Mouse (Mus musculus) CH12.LX (cell line): ENCODE measurements around the gene Ktn1. TPM values are rescaled to one million over a fixed set of nuclear protein-coding genes. Genes with fewer than 3 reads are reported as not detected.

Experiments used
- DNase-seq: peaks from one replicate; pipeline ENCODE4 v3.0.0-alpha.2; 2013; ENCODE audit errors: extremely low read depth
- H3K27ac ChIP-seq: 2 replicates; pipeline ENCODE4 v1.5.1; 2012; ENCODE audit warnings: low read depth, mild to moderate bottlenecking, control low read depth, moderate library complexity; ENCODE audit not compliant: insufficient read depth
- H3K27me3 ChIP-seq: replicated peaks from 2 replicates; pipeline ENCODE3; 2012; ENCODE audit warnings: inconsistent platforms
- H3K36me3 ChIP-seq, 2 experiments: replicated peaks in 1 of 2; 2 replicates each; pipeline versions ENCODE3 to v1.6.1; 2012; ENCODE audit warnings: inconsistent platforms in 1 of 2, low read length in 1 of 2, mild to moderate bottlenecking in 1 of 2, mixed read lengths in 1 of 2, moderate library complexity in 1 of 2; ENCODE audit not compliant: control insufficient read depth in 1 of 2, insufficient read depth in 1 of 2
- H3K4me1 ChIP-seq, 2 experiments: 2 replicates each; pipeline ENCODE4 v1.6.1; 2012; ENCODE audit warnings: inconsistent platforms in 1 of 2, moderate library complexity in 1 of 2; ENCODE audit not compliant: insufficient read depth in 2 of 2, control insufficient read depth in 1 of 2
- H3K4me2 ChIP-seq: 2 replicates; pipeline ENCODE4 v1.6.1; 2012; ENCODE audit warnings: low read depth, mild to moderate bottlenecking, control low read depth; ENCODE audit not compliant: poor library complexity, insufficient read depth, severe bottlenecking
- H3K4me3 ChIP-seq, 3 experiments: fragments of 150-350 bp in 1 of 3; sonication (generic) in 1 of 3; replicated peaks in 1 of 3; 2 replicates each; pipeline versions ENCODE3 to v1.5.1; 2011 to 2012; ENCODE audit warnings: low read depth in 2 of 3, low read length in 2 of 3, mild to moderate bottlenecking in 2 of 3, moderate library complexity in 2 of 3, control low read depth in 1 of 3, improper control_type of control experiment in 1 of 3, inconsistent platforms in 1 of 3, mixed read lengths in 1 of 3; ENCODE audit not compliant: poor library complexity in 1 of 3
- H3K79me2 ChIP-seq: replicated peaks from 2 replicates; pipeline ENCODE4 v1.6.1; 2012; ENCODE audit warnings: mild to moderate bottlenecking, moderate library complexity; ENCODE audit not compliant: control insufficient read depth, poor library complexity, insufficient read depth, severe bottlenecking; ENCODE audit errors: extremely low read depth
- H3K9ac ChIP-seq: 2 replicates; pipeline ENCODE4 v1.6.1; 2012; ENCODE audit warnings: low read depth, mild to moderate bottlenecking, control low read depth, moderate library complexity; ENCODE audit not compliant: insufficient read depth
- H3K9me3 ChIP-seq: replicated peaks from 2 replicates; pipeline ENCODE3; 2012; ENCODE audit warnings: low read length, inconsistent platforms, mixed read lengths
- BHLHE40 ChIP-seq: IDR thresholded peaks from 2 replicates; pipeline ENCODE4 v1.6.1; 2011; ENCODE audit warnings: mild to moderate bottlenecking, low read depth, low read length, improper control_type of control experiment
- CHD1 ChIP-seq: IDR thresholded peaks from 2 replicates; pipeline ENCODE4 v1.6.1; 2012; ENCODE audit warnings: low read depth, low read length, improper control_type of control experiment, inconsistent platforms
- CHD2 ChIP-seq: IDR thresholded peaks from 2 replicates; pipeline ENCODE4 v1.6.1; 2011; ENCODE audit warnings: low read length, improper control_type of control experiment
- EP300 ChIP-seq: IDR thresholded peaks from 2 replicates; pipeline ENCODE4 v1.6.1; 2011; ENCODE audit warnings: low read length, improper control_type of control experiment
- HCFC1 ChIP-seq: IDR thresholded peaks from 2 replicates; pipeline ENCODE4 v1.6.1; 2012; ENCODE audit warnings: low read depth, mild to moderate bottlenecking, inconsistent platforms, low read length, improper control_type of control experiment
- JUND ChIP-seq: conservative IDR thresholded peaks from 2 replicates; pipeline ENCODE4 v1.6.1; 2011; ENCODE audit warnings: low read depth, low read length, improper control_type of control experiment
- KAT2A ChIP-seq: IDR thresholded peaks from 2 replicates; pipeline ENCODE4 v1.6.1; 2012; ENCODE audit warnings: low read length, improper control_type of control experiment, inconsistent platforms; ENCODE audit not compliant: insufficient replicate concordance
- MAX ChIP-seq: IDR thresholded peaks from 2 replicates; pipeline ENCODE4 v1.6.1; 2011; ENCODE audit warnings: low read length, improper control_type of control experiment
- MAZ ChIP-seq: IDR thresholded peaks from 2 replicates; pipeline ENCODE4 v1.6.1; 2012; ENCODE audit warnings: low read depth, mild to moderate bottlenecking, inconsistent platforms, low read length, improper control_type of control experiment, moderate library complexity
- MEF2A ChIP-seq: IDR thresholded peaks from 2 replicates; pipeline ENCODE4 v1.6.1; 2014; ENCODE audit warnings: low read depth, mild to moderate bottlenecking, inconsistent platforms, low read length, improper control_type of control experiment, borderline replicate concordance
- MYC ChIP-seq: IDR thresholded peaks from 2 replicates; pipeline ENCODE4 v1.6.1; 2011; ENCODE audit warnings: low read depth, mild to moderate bottlenecking, improper control_type of control experiment, low read length
- NRF1 ChIP-seq: IDR thresholded peaks from 2 replicates; pipeline ENCODE4 v1.6.1; 2014; ENCODE audit warnings: low read depth, mild to moderate bottlenecking, inconsistent platforms, low read length, improper control_type of control experiment, moderate library complexity
- PAX5 ChIP-seq: IDR thresholded peaks from 2 replicates; pipeline ENCODE4 v1.6.1; 2012; ENCODE audit warnings: low read length, inconsistent platforms, mixed read lengths
- POLR2AphosphoS2 ChIP-seq: IDR thresholded peaks from 2 replicates; pipeline ENCODE4 v1.6.1; 2011; ENCODE audit warnings: low read depth, low read length, improper control_type of control experiment
- RAD21 ChIP-seq: IDR thresholded peaks from 2 replicates; pipeline ENCODE4 v1.6.1; 2011; ENCODE audit warnings: low read depth, mild to moderate bottlenecking, low read length, improper control_type of control experiment, moderate library complexity
- RCOR1 ChIP-seq: conservative IDR thresholded peaks from 2 replicates; pipeline ENCODE4 v1.6.1; 2012; ENCODE audit warnings: low read depth, mild to moderate bottlenecking, inconsistent platforms, low read length, improper control_type of control experiment
- TBP ChIP-seq: conservative IDR thresholded peaks from 2 replicates; pipeline ENCODE4 v1.6.1; 2011; ENCODE audit warnings: low read depth, low read length, improper control_type of control experiment
- TCF12 ChIP-seq: IDR thresholded peaks from 2 replicates; pipeline ENCODE4 v1.6.1; 2014; ENCODE audit warnings: low read depth, mild to moderate bottlenecking, inconsistent platforms, low read length, improper control_type of control experiment
- ZMIZ1 ChIP-seq: IDR thresholded peaks from 2 replicates; pipeline ENCODE4 v1.6.1; 2012; ENCODE audit warnings: low read depth, mild to moderate bottlenecking, inconsistent platforms, low read length, improper control_type of control experiment
- ZNF384 ChIP-seq: IDR thresholded peaks from 2 replicates; pipeline ENCODE4 v1.6.1; 2012; ENCODE audit warnings: low read depth, low read length, improper control_type of control experiment, inconsistent platforms
- dilution Hi-C: fragments of 300-500 bp; cut with MboI; formaldehyde crosslinking; loops from 2 replicates; pipeline ENCODE4 v1.14.3; 2020; ENCODE audit warnings: low sequenced_read_pairs; ENCODE audit not compliant: extremely low pct_unique_long_range_greater_than_20kb, extremely low pct_ligation_motif_present
- in situ Hi-C: fragments of 300-500 bp; cut with MboI; formaldehyde crosslinking; loops from 3 replicates; pipeline ENCODE4 v1.14.3; 2019; ENCODE audit warnings: low sequenced_read_pairs, low pct_ligation_motif_present, low pct_unique_long_range_greater_than_20kb, mixed read lengths
- polyA plus RNA-seq: library from polyadenylated mRNA; unstranded; fragments of >175 nt; gene quantifications from 2 replicates; pipeline ENCODE4 v1.2.1, GENCODE M21; 2012; ENCODE audit warnings: low read depth; ENCODE audit not compliant: insufficient read length
- total RNA-seq, 2 experiments: library from RNA; depleted of rRNA; stranded (reverse); fragments of 300-350 nt in 1 of 2; fragments of >200 nt in 1 of 2; gene quantifications; 2 replicates each; pipeline ENCODE4 v1.2.3; 2012 to 2014

Gene Ktn1
- total and polyA plus RNA-seq, 3 experiments = 23.2 to 56.5 (median 25.6) TPM

DNA sequence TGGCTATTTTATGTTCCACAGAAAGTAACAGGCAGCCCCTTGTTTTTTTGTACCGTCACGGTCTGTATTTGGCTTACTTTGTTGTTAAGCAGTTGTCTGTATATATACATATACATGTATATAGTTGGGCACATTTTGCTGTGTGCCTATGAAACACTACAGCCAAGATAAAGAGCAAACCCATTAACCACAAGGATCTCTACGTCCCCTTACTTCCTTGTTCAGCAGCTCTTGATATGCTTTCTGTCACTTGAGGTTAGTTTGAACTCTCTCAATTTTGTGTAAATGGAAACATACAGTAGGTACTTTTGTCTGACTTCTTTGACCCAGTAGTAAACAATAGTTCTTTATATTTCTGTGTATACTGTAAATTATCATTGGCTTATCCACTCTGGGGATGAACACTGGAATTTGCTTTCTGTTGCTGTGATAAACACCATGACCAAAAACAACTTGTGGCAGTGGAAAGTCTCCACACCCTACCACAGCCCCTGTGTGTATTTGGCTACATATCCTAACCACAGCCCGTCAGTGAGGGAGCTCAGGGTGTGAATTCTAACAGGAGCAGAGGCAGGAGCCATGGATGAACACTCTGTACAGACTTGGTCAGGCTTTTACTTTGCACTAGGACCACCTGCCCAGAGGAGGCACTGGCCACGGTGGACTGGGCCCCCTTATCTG is 92.2 kb downstream of the Ktn1 start:
- dilution Hi-C loops (no loop called here), in situ Hi-C loops (loop anchor here (10.0 kb wide), 1 partner anchor 754 kb away; no protein-coding TSS in a partner anchor)
- Histone ChIP-seq H3K36me3 (peaks cover 16 to 72% of the 10 kb centered on the region in 2 experiments), H3K4me1 (peaks cover 0 to 4% of the 10 kb centered on the region in 2 experiments; a peak in 2 of 4 replicates), H3K9ac (no peak overlapping the region), H3K4me2 (no peak overlapping the region), H3K27me3 (no peaks in the 10 kb centered on the region), H3K4me3 (no peak overlapping the region), H3K27ac (no peak overlapping the region), H3K9me3 (no peaks in the 10 kb centered on the region), H3K79me2 (no peaks in the 10 kb centered on the region)
- no peak for DNase-seq
- TF ChIP-seq MAZ (no peak), RCOR1 (no peak), ZNF384 (no peak), JUND (no peak), KAT2A (no peak), BHLHE40 (no peak)

DNA sequence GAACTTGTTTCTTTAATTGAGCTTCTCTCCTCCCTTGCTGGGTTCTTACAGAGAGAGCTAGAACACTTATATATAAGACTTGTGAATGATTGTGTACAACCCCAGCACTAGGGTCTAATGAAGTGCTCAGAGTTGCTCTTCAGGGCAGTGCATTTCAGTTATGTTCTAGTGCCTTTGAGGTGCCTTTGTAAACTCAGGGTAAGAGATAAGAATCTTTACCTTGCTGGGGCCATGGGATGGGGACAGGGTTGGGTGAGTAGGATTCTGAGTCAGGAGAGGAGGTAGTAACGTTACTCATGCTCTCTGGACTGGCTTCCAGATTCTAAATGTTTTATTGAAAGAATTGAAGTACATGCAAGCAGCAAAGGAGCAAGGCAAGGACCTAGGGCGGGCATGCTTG is 92.8 kb downstream of the Ktn1 start:
- in situ Hi-C loops = loop anchor here (10.0 kb wide), 1 partner anchor 754 kb away; no protein-coding TSS in a partner anchor
- Histone ChIP-seq H3K4me3 (no peak overlapping the region), H3K27me3 (no peaks in the 10 kb centered on the region), H3K27ac (no peak overlapping the region), H3K9ac (no peak overlapping the region), H3K4me2 (no peak overlapping the region), H3K79me2 (no peaks in the 10 kb centered on the region), H3K9me3 (no peaks in the 10 kb centered on the region), H3K36me3 (peaks cover 12 to 66% of the 10 kb centered on the region in 2 experiments), H3K4me1 (no peaks in the 10 kb centered on the region)
- TF ChIP-seq HCFC1 = no peak
- TF ChIP-seq ZMIZ1 = no peak
- TF ChIP-seq NRF1 = no peak
- TF ChIP-seq TCF12 = no peak
- no peak for TF ChIP-seq MEF2A
- TF ChIP-seq RAD21 = no peak
- no peak for TF ChIP-seq EP300
- no peak for TF ChIP-seq CHD1
- no peak for TF ChIP-seq MYC
- no peak for TF ChIP-seq KAT2A
- TF ChIP-seq POLR2AphosphoS2 = no peak
- TF ChIP-seq PAX5 = no peak
- TF ChIP-seq TBP = no peak
- no peak for TF ChIP-seq MAX
- TF ChIP-seq CHD2 = no peak
- DNase-seq = no peak
- dilution Hi-C loops = no loop called here
